Comparison of ENCODE assay signal across 13 mouse cellular contexts in genomic region chr15:27668557-27668956, GRCm38 (mm10).
"Had no signal": no experiment of that assay in that cellular context is flagged by ENCODE, and none has a peak within 500 bp of the region (broad histone marks: within the 10 kb centered on the region; RNA-seq: fewer than 3 reads in every experiment).

No protein-coding gene starts in this region.

- H3K9me3 ChIP-seq: limb, embryonic 13.5 days; midbrain, embryonic 13.5 days; neural tube, embryonic 15.5 days; stomach, embryonic 15.5 days had no signal

- H3K9ac ChIP-seq: limb, embryonic 13.5 days; liver, embryonic 14.5 days; midbrain, embryonic 13.5 days; neural tube, embryonic 15.5 days; stomach, embryonic 15.5 days had no signal

- H3K4me2 ChIP-seq: limb, embryonic 13.5 days; midbrain, embryonic 13.5 days; neural tube, embryonic 15.5 days; stomach, embryonic 15.5 days had no signal

- H3K27me3 ChIP-seq: limb, embryonic 13.5 days; midbrain, embryonic 13.5 days; neural tube, embryonic 15.5 days; stomach, embryonic 15.5 days had no signal

- H3K4me3 ChIP-seq: layer of hippocampus, adult 2 months; limb, embryonic 13.5 days; midbrain, embryonic 13.5 days; myocyte; neural tube, embryonic 15.5 days; stomach, embryonic 15.5 days had no signal

- ATAC-seq: midbrain, embryonic 13.5 days had no signal

- H3K27ac ChIP-seq: kidney, postnatal 0 days; limb, embryonic 13.5 days; liver, embryonic 14.5 days; midbrain, embryonic 13.5 days; neural tube, embryonic 15.5 days; stomach, embryonic 15.5 days had no signal

- H3K4me1 ChIP-seq: stomach, embryonic 15.5 days had no signal

- DNase-seq: kidney, adult 11 months; kidney, adult 9 months; kidney, postnatal 4 days; left cerebral cortex, postnatal 4 days; lung, adult 18-20 months had no signal

- H3K36me3 ChIP-seq: midbrain, embryonic 13.5 days; neural tube, embryonic 15.5 days; stomach, embryonic 15.5 days had no signal
